Mouse (Mus musculus): Measurements from ENCODE around the gene Abhd6. TPM values are rescaled to one million over a fixed set of nuclear protein-coding genes. Genes with fewer than 3 reads are reported as not detected.

Abhd6 gene
- polyA plus RNA-seq, 1 experiment from 2014 or later: 11.3 TPM

GRCm38 (mm10) chr14:8062537-8063301 is 60.0 kb downstream of the Abhd6 start:
- no peak overlapping the region for H3K4me2 ChIP-seq (ENCODE audit: low read length)
- H3K27ac ChIP-seq (replicated peaks in 1 of 2; ENCODE audit: control insufficient read depth in 1 of 2, insufficient read depth in 1 of 2, low read depth in 2 of 2, low read length in 2 of 2): peak overlapping the region in 1 of 2 experiments; percentile 57; a peak in 1 of 4 replicates
- ATAC-seq (ENCODE audit: insufficient number of reproducible peaks, insufficient read depth, low FRiP score, low read depth): no peak
- WGBS: 57% methylated on average over 3 of the region's 3 CpGs
- no peaks in the 10 kb centered on the region for H3K36me3 ChIP-seq (ENCODE audit: control insufficient read depth, insufficient read depth, low read length)
- H3K4me1 ChIP-seq (ENCODE audit: control insufficient read depth in 2 of 2, insufficient read depth in 2 of 2, low read length in 2 of 2): peaks cover 5 to 6% of the 10 kb centered on the region in 2 experiments; a peak in 2 of 4 replicates
- H3K27me3 ChIP-seq (ENCODE audit: control insufficient read depth, insufficient read depth, low read length): no peaks in the 10 kb centered on the region
- H3K4me3 ChIP-seq (ENCODE audit: control insufficient read depth in 1 of 2, insufficient read depth in 1 of 2, low read depth in 1 of 2, low read length in 2 of 2): no peak overlapping the region
- H3K9me3 ChIP-seq (ENCODE audit: control insufficient read depth, low read length): no peaks in the 10 kb centered on the region
- no peak overlapping the region for H3K9ac ChIP-seq (ENCODE audit: low read length)

GRCm38 (mm10) chr14:8063835-8064785 is 61.4 kb downstream of the Abhd6 start:
- no peaks in the 10 kb centered on the region for H3K27me3 ChIP-seq (ENCODE audit: control insufficient read depth, insufficient read depth, low read length)
- H3K4me2 ChIP-seq (ENCODE audit: low read length): no peak overlapping the region
- no peaks in the 10 kb centered on the region for H3K9me3 ChIP-seq (ENCODE audit: control insufficient read depth, low read length)
- no peak overlapping the region for H3K27ac ChIP-seq (replicated peaks in 1 of 2; ENCODE audit: control insufficient read depth in 1 of 2, insufficient read depth in 1 of 2, low read depth in 2 of 2, low read length in 2 of 2)
- H3K9ac ChIP-seq (ENCODE audit: low read length): no peak overlapping the region
- WGBS: 77% methylated on average over 8 of the region's 8 CpGs
- no peak for ATAC-seq (ENCODE audit: insufficient number of reproducible peaks, insufficient read depth, low FRiP score, low read depth)
- H3K4me1 ChIP-seq (ENCODE audit: control insufficient read depth in 2 of 2, insufficient read depth in 2 of 2, low read length in 2 of 2): peaks cover 5 to 6% of the 10 kb centered on the region in 2 experiments; a peak in 2 of 4 replicates
- H3K4me3 ChIP-seq (ENCODE audit: control insufficient read depth in 1 of 2, insufficient read depth in 1 of 2, low read depth in 1 of 2, low read length in 2 of 2): no peak overlapping the region
- no peaks in the 10 kb centered on the region for H3K36me3 ChIP-seq (ENCODE audit: control insufficient read depth, insufficient read depth, low read length)

DNA sequence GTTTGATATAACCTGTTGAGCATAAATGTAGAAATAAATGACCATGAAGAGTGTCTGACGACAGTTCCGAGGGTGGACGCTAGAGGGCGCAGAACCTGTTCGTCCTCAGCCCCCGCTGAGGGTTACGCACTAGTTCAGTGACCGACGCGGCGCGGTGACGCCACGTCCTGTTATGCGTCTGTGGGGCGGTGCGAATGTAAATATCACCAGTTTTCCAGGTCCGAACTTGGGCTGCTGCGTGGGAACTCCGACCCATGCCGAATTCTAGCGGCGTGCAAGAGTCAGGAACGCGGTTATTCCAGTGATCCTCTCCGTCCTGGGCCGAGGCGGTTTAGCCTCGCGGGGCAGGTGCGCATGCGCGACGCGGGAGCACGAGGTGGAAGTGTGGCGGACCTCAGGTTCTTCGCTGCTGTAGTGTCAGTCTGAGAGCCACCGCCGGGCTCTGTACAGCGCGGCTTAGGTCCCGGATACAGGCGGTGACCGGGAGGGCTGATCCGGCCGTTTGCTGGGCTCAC is 77.5 kb downstream of the Abhd6 start, which contains the start of gene Rpp14:
Gene Rpp14 (plus strand): TSS at position 203 of the 515 bp plus-strand sequence.
- Histone ChIP-seq H3K36me3 (ENCODE audit: control insufficient read depth, insufficient read depth, low read length) (peaks cover 18% of the 10 kb centered on the region), H3K9me3 (ENCODE audit: control insufficient read depth, low read length) (no peaks in the 10 kb centered on the region), H3K27me3 (ENCODE audit: control insufficient read depth, insufficient read depth, low read length) (no peaks in the 10 kb centered on the region), H3K27ac (replicated peaks in 1 of 2; ENCODE audit: control insufficient read depth in 1 of 2, insufficient read depth in 1 of 2, low read depth in 2 of 2, low read length in 2 of 2) (peak within 1 kb of the TSS; percentile 98 to 99), H3K4me1 (ENCODE audit: control insufficient read depth in 2 of 2, insufficient read depth in 2 of 2, low read length in 2 of 2) (peaks cover 4 to 12% of the 10 kb centered on the region in 2 experiments; a peak in 2 of 4 replicates), H3K4me2 (ENCODE audit: low read length) (peak within 1 kb of the TSS; percentile 78), H3K9ac (ENCODE audit: low read length) (peak within 1 kb of the TSS; percentile 85), H3K4me3 (ENCODE audit: control insufficient read depth in 1 of 2, insufficient read depth in 1 of 2, low read depth in 1 of 2, low read length in 2 of 2) (peak within 1 kb of the TSS; percentile 71 to 82)
- under 1% methylated on average over 47 of the region's 47 CpGs for WGBS
- peak; percentile 95 for ATAC-seq (ENCODE audit: insufficient number of reproducible peaks, insufficient read depth, low FRiP score, low read depth)

DNA sequence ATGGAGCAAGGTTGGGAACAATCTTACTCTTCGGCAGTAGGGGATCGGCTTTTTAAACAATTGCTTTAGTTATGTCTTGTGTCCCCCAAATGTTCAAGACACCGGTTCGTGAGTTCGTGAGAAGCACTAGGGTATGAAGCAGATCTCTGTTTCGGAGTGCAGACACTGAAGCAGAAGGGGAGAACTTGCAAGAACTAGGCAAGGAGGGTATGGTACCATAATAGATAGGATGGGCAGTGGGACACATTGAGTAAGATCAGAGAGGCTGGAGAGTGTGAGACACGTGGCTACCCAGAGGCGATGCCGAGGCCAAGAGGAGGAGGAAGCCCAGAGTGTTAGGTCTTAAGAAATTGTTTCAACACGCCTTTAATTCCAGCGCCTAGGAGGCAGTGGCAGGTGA is 78.0 kb downstream of the Abhd6 start:
- Histone ChIP-seq H3K9ac (ENCODE audit: low read length) (peak overlapping the region; percentile 85), H3K4me1 (ENCODE audit: control insufficient read depth in 2 of 2, insufficient read depth in 2 of 2, low read length in 2 of 2) (peaks cover 4 to 12% of the 10 kb centered on the region in 2 experiments; a peak in 2 of 4 replicates), H3K9me3 (ENCODE audit: control insufficient read depth, low read length) (no peaks in the 10 kb centered on the region), H3K4me2 (ENCODE audit: low read length) (peak overlapping the region; percentile 78), H3K27ac (replicated peaks in 1 of 2; ENCODE audit: control insufficient read depth in 1 of 2, insufficient read depth in 1 of 2, low read depth in 2 of 2, low read length in 2 of 2) (peak overlapping the region; percentile 98 to 99), H3K4me3 (ENCODE audit: control insufficient read depth in 1 of 2, insufficient read depth in 1 of 2, low read depth in 1 of 2, low read length in 2 of 2) (peak overlapping the region; percentile 71 to 82), H3K36me3 (ENCODE audit: control insufficient read depth, insufficient read depth, low read length) (peaks cover 23% of the 10 kb centered on the region), H3K27me3 (ENCODE audit: control insufficient read depth, insufficient read depth, low read length) (no peaks in the 10 kb centered on the region)
- WGBS: 4% methylated on average over 11 of the region's 11 CpGs
- ATAC-seq (ENCODE audit: insufficient number of reproducible peaks, insufficient read depth, low FRiP score, low read depth): no peak

- Histone ChIP-seq H3K9ac (ENCODE audit: low read length) (no peak overlapping the region), H3K9me3 (ENCODE audit: control insufficient read depth, low read length) (no peaks in the 10 kb centered on the region), H3K27me3 (ENCODE audit: control insufficient read depth, insufficient read depth, low read length) (no peaks in the 10 kb centered on the region), H3K4me2 (ENCODE audit: low read length) (no peak overlapping the region), H3K4me3 (ENCODE audit: control insufficient read depth in 1 of 2, insufficient read depth in 1 of 2, low read depth in 1 of 2, low read length in 2 of 2) (no peak overlapping the region), H3K27ac (replicated peaks in 1 of 2; ENCODE audit: control insufficient read depth in 1 of 2, insufficient read depth in 1 of 2, low read depth in 2 of 2, low read length in 2 of 2) (no peak overlapping the region), H3K4me1 (ENCODE audit: control insufficient read depth in 2 of 2, insufficient read depth in 2 of 2, low read length in 2 of 2) (peaks cover 4 to 12% of the 10 kb centered on the region in 2 experiments; a peak in 2 of 4 replicates), H3K36me3 (ENCODE audit: control insufficient read depth, insufficient read depth, low read length) (peaks cover 45% of the 10 kb centered on the region)
- no peak for ATAC-seq (ENCODE audit: insufficient number of reproducible peaks, insufficient read depth, low FRiP score, low read depth)
- 96% methylated on average over 1 of the region's 1 CpGs for WGBS
These were observed 80.2 kb downstream of the Abhd6 start for GRCm38 (mm10) chr14:8082949-8083348.

GRCm38 (mm10) chr14:8089016-8089415 is 86.3 kb downstream of the Abhd6 start:
- Histone ChIP-seq H3K4me3 (ENCODE audit: control insufficient read depth in 1 of 2, insufficient read depth in 1 of 2, low read depth in 1 of 2, low read length in 2 of 2) (no peak overlapping the region), H3K9ac (ENCODE audit: low read length) (no peak overlapping the region), H3K27me3 (ENCODE audit: control insufficient read depth, insufficient read depth, low read length) (no peaks in the 10 kb centered on the region), H3K4me1 (ENCODE audit: control insufficient read depth in 2 of 2, insufficient read depth in 2 of 2, low read length in 2 of 2) (no peaks in the 10 kb centered on the region), H3K27ac (replicated peaks in 1 of 2; ENCODE audit: control insufficient read depth in 1 of 2, insufficient read depth in 1 of 2, low read depth in 2 of 2, low read length in 2 of 2) (no peak overlapping the region), H3K9me3 (ENCODE audit: control insufficient read depth, low read length) (no peaks in the 10 kb centered on the region), H3K4me2 (ENCODE audit: low read length) (no peak overlapping the region), H3K36me3 (ENCODE audit: control insufficient read depth, insufficient read depth, low read length) (peaks cover 73% of the 10 kb centered on the region)
- no peak for ATAC-seq (ENCODE audit: insufficient number of reproducible peaks, insufficient read depth, low FRiP score, low read depth)
- WGBS: 90% methylated on average over 2 of the region's 2 CpGs

GRCm38 (mm10) chr14:8092573-8092972 is 89.9 kb downstream of the Abhd6 start:
- no peak overlapping the region for H3K27ac ChIP-seq (replicated peaks in 1 of 2; ENCODE audit: control insufficient read depth in 1 of 2, insufficient read depth in 1 of 2, low read depth in 2 of 2, low read length in 2 of 2)
- H3K9me3 ChIP-seq (ENCODE audit: control insufficient read depth, low read length): no peaks in the 10 kb centered on the region
- no peak overlapping the region for H3K4me3 ChIP-seq (ENCODE audit: control insufficient read depth in 1 of 2, insufficient read depth in 1 of 2, low read depth in 1 of 2, low read length in 2 of 2)
- 78% methylated on average over 2 of the region's 2 CpGs for WGBS
- peaks cover 0 to 4% of the 10 kb centered on the region in 2 experiments; a peak in 2 of 4 replicates for H3K4me1 ChIP-seq (ENCODE audit: control insufficient read depth in 2 of 2, insufficient read depth in 2 of 2, low read length in 2 of 2)
- no peak overlapping the region for H3K4me2 ChIP-seq (ENCODE audit: low read length)
- peaks cover 37% of the 10 kb centered on the region for H3K36me3 ChIP-seq (ENCODE audit: control insufficient read depth, insufficient read depth, low read length)
- no peak overlapping the region for H3K9ac ChIP-seq (ENCODE audit: low read length)
- ATAC-seq (ENCODE audit: insufficient number of reproducible peaks, insufficient read depth, low FRiP score, low read depth): no peak
- no peaks in the 10 kb centered on the region for H3K27me3 ChIP-seq (ENCODE audit: control insufficient read depth, insufficient read depth, low read length)
